Mouse (Mus musculus): ENCODE data around the gene Mydgf.

DNA sequence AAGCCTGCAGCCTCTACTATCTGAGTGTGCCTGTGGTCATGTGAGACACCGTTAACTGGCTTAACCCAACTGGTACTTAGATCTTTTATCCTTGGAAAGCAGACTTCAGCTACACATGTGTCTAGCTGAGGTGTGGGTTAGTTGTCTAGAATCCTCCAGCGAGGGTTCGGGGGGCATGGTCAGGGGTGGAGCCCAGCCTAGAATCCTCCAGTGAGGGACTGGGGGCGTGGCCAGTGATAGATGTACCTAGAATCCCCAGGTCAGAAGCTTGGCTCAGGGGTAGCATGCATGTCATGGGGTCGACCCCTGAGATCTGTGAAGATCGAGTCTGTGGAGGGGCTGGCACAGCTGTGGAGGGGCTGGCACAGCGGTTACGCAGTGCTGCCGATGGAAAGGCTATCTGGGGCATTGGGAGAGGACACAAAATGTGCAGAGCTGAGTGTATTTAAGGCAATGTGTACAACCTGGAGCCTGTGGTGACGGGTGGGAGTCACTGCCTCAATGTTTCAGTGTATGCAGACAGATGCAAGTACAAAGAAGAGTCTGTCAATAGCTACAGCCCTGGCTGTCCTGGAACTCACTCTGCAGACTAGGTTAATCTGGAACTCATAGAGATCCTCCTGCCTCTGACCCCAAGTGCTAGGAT lies 10.2 kb downstream of the Mydgf start:
- TF ChIP-seq USF1 (IDR thresholded peaks at IDR 0.05; ENCODE audit: low read depth, low read length) (no peak), E2F4 (IDR thresholded peaks at IDR 0.05; ENCODE audit: insufficient replicate concordance, low read depth, low read length) (no peak), ZKSCAN1 (IDR thresholded peaks at IDR 0.05; ENCODE audit: borderline replicate concordance, low read depth, low read length) (no peak), EP300 (IDR thresholded peaks at IDR 0.05; ENCODE audit: low read length) (no peak), CTCF (conservative IDR thresholded peaks at IDR 0.05 in 1 of 2, IDR thresholded peaks at IDR 0.05 in 1 of 2; ENCODE audit: low read depth in 2 of 2, low read length in 2 of 2) (no peak), HCFC1 (IDR thresholded peaks at IDR 0.05; ENCODE audit: low read depth, low read length) (no peak), TCF12 (IDR thresholded peaks at IDR 0.05; ENCODE audit: low read depth, low read length) (no peak), CHD2 (IDR thresholded peaks at IDR 0.05; ENCODE audit: low read length) (no peak; the same call in 1 of the 2 replicates), ETS1 (conservative IDR thresholded peaks at IDR 0.05; ENCODE audit: low read depth, low read length) (no peak), ZC3H11A (IDR thresholded peaks at IDR 0.05; ENCODE audit: low read depth, low read length) (no peak), POLR2A (IDR thresholded peaks at IDR 0.05; ENCODE audit: low read depth, low read length) (no peak), POLR2AphosphoS2 (IDR thresholded peaks at IDR 0.05; ENCODE audit: low read depth, low read length) (no peak; the same call in 1 of the 2 replicates), ZNF384 (IDR thresholded peaks at IDR 0.05; ENCODE audit: low read depth, low read length) (no peak)

All from CH12.LX (cell line).